Mouse (Mus musculus): ENCODE results near the gene Foxd4. TPM values are rescaled to one million over a fixed set of nuclear protein-coding genes. Genes with fewer than 3 reads are reported as not detected.

The Foxd4 gene
- polyA plus RNA-seq (2015; fragmentation: Illumina TruSeq; extraction: RNeasy Lipid Tissue Mini Kit (QIAGEN cat#74804); ENCODE audit: insufficient read depth, low read depth, low replicate concordance) = not detected

DNA sequence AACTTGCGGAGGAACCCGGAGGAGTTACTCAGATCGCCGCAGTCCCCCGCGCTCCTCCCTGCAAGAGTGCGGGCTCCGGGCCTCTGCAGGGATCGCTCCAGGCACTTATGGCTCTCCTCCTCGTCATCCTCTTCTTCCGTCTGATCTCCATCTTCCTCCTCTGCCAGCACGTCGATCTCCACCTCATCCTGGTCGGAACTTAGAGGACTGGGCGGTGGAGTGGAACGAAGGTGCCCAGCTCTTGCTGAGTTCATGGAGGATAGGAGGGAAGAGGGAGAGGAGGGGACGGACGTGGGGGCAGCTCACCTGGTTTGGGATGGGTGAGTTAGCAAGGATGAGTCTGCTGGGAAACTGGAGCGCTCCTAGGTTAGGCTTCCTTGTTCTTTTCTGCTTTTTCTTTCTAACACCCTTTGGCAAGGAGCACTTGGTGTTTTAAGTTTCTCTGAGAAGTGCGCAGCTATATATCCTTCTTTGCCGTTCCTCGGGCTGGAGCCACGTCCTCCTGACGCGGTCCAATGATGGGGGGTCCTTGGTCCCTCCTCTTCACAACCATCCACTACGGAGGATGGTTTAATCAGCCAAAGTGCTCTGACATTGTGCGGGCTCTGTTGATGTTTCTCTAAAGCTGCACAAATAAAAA is at the start of gene Foxd4:
Gene Foxd4, minus strand, starts transcription at position 617 of the 640 bp plus-strand sequence.

GRCm38 (mm10) chr19:24875129-24875870 is 25.7 kb downstream of the Foxd4 start, which contains the start of gene Gm10053:
Gene Gm10053, plus strand, starts transcription at chr19:24875686.

DNA sequence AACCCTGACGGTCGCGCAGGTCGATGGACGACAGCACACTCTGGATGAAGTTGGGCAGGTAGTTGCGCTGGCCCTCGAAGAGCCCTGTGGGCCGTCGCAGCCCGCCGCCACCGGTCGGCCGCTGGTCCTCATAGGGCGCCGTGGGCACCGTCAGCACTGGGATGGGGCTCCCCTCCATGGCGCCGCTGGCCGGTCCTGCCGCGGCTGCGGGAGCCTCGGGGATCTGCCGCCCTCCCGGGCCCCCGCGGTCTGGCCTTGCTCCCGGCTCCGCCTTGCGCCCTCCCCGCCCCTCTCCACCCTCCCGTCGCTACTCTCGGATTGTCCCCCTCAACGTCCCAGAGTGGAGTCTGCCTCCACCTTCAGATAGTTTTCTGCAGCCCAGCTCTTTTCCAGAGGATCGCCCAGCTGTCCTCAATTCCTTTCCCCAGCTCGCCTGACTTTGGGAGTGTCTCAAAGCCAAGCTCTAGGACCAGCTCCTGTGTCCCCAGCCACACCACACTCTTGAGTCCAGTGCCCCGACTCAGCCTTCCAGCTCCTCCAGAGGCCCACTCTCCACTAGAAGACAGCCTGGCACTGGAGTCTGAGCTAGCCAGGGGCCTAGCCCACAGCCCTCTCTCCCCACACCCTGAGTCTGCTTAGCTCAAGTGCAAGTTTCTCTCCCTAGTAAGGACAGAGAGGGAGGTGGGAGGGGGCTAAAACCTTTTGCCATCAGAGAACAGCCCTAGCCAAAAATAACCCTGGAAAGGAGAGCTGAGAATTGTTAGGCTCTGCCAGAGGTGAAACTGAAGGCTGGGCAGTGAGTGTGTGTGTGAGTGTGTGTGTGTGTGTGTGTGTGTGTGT is 39.2 kb downstream of the Foxd4 start, which contains the start of gene Pgm5:
Gene Pgm5, minus strand, starts transcription at position 244 of the 840 bp plus-strand sequence.

Other genes starting within 250 kb of the Foxd4 start
- 0.83 TPM for gene Tmem252, start 227.2 kb downstream of the Foxd4 start, polyA plus RNA-seq (2015; fragmentation: Illumina TruSeq; extraction: RNeasy Lipid Tissue Mini Kit (QIAGEN cat#74804); ENCODE audit: insufficient read depth, low read depth, low replicate concordance)
- gene Pgm5, start 39.3 kb downstream of the Foxd4 start, polyA plus RNA-seq (2015; fragmentation: Illumina TruSeq; extraction: RNeasy Lipid Tissue Mini Kit (QIAGEN cat#74804); ENCODE audit: insufficient read depth, low read depth, low replicate concordance) = 3.3 TPM
- gene Gm10053, start 25.5 kb downstream of the Foxd4 start, polyA plus RNA-seq (2015; fragmentation: Illumina TruSeq; extraction: RNeasy Lipid Tissue Mini Kit (QIAGEN cat#74804); ENCODE audit: insufficient read depth, low read depth, low replicate concordance) = 6.8 TPM
- gene Cbwd1, start 60.4 kb upstream of the Foxd4 start, polyA plus RNA-seq (2015; fragmentation: Illumina TruSeq; extraction: RNeasy Lipid Tissue Mini Kit (QIAGEN cat#74804); ENCODE audit: insufficient read depth, low read depth, low replicate concordance) = 2.8 TPM
- 2.3 TPM for gene Dock8, start 98.3 kb upstream of the Foxd4 start, polyA plus RNA-seq (2015; fragmentation: Illumina TruSeq; extraction: RNeasy Lipid Tissue Mini Kit (QIAGEN cat#74804); ENCODE audit: insufficient read depth, low read depth, low replicate concordance)